Mouse (Mus musculus) limb, embryonic 12.5 days (tissue): ENCODE results near the gene Fut2. TPM values are rescaled to one million over a fixed set of nuclear protein-coding genes. Genes with fewer than 3 reads are reported as not detected.

Experiments used
- ATAC-seq: fragments of 200-750 bp; cut with Nextera tagmentation; 2 replicates; pipeline ENCODE4 v1.8.0; 2017; ENCODE audit warnings: low read depth, moderate TSS enrichment; ENCODE audit not compliant: insufficient number of reproducible peaks, insufficient read depth, low FRiP score, low TSS enrichment
- H3K27ac ChIP-seq: fragments of 300-500 bp; sonication (generic); 2 replicates; pipeline ENCODE4 v1.5.1; 2016; ENCODE audit warnings: mild to moderate bottlenecking, moderate library complexity
- H3K27me3 ChIP-seq: fragments of 300-500 bp; sonication (generic); 2 replicates; pipeline ENCODE4 v1.6.1; 2016; ENCODE audit warnings: mild to moderate bottlenecking, moderate library complexity
- H3K36me3 ChIP-seq: fragments of 300-500 bp; sonication (generic); 2 replicates; pipeline ENCODE4 v1.6.1; 2016; ENCODE audit warnings: mild to moderate bottlenecking, moderate library complexity
- H3K4me1 ChIP-seq: fragments of 300-500 bp; sonication (generic); replicated peaks from 2 replicates; pipeline ENCODE4 v1.6.1; 2016
- H3K4me2 ChIP-seq: fragments of 300-500 bp; sonication (generic); 2 replicates; pipeline ENCODE4 v1.6.1; 2016; ENCODE audit warnings: mild to moderate bottlenecking, moderate library complexity
- H3K4me3 ChIP-seq: fragments of 300-500 bp; sonication (generic); replicated peaks from 2 replicates; pipeline ENCODE4 v1.5.1; 2016; ENCODE audit warnings: mild to moderate bottlenecking
- H3K9ac ChIP-seq: fragments of 300-500 bp; sonication (generic); replicated peaks from 2 replicates; pipeline ENCODE4 v1.6.1; 2016; ENCODE audit warnings: mild to moderate bottlenecking, moderate library complexity
- H3K9me3 ChIP-seq: fragments of 300-500 bp; sonication (generic); 2 replicates; pipeline ENCODE4 v1.6.1; 2016; ENCODE audit warnings: mild to moderate bottlenecking, moderate library complexity
- WGBS: fragments of 180-500 bp; shearing (Covaris S2); methylation state at CpG from one replicate; pipeline ENCODE4 v1.1.7; 2016; 5-methylcytosine and 5-hydroxymethylcytosine counted together
- polyA plus RNA-seq: library from polyadenylated mRNA; unstranded; fragments of >200 nt; fragmentation: Nextera tagmentation; extraction: Ambion mirVana; gene quantifications from 2 replicates; pipeline ENCODE4 v1.2.1, GENCODE M21; 2016

The Fut2 gene
- polyA plus RNA-seq, 1 experiment from 2014 or later = 0.15 TPM

DNA sequence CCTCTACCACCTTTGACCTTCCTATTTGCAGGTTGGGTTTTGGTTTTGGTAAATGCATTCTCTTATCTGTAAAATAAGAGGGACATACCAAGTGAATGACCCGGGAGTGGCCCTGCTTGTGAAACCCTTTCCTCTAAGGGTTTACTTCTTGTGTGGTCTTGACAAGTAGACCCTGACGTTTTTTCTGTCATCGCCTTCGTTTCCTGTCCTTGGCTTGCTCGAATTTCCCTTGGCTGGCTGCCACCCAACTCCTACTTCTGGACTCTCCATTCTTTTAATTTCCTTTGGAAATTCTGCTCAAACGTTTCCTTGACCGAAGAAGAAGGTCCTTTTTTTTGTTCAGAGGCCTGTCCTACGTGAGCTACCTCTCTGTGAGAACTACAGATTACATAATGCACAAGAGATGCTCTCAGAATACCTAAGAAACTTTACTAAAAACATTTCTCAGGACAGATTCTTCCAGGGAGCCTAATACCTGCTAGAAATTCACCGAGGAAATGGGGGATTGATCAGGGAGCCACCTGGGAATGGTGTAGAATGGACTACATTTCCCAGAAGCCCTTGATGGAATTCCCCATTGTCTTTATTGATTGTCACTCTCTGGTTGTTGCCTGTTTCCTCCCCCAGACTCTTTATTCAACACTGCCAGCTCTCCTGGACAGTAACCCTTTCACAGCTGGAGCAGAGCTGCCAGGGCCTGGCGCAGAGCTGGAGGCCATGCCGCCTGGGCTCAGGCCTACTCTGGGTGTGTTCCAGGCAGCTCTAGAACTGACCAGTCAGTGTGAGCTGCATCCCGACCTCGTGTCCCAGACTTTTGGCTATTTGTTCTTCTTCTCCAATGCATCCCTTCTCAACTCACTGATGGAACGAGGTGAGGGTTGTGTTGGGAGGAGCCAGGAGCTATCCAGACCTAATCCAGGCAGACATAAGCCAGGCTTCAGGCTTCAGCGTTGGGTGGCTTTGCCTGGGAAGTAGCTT lies 30.2 kb downstream of the Fut2 start:
- no peaks in the 10 kb centered on the region for H3K9me3 ChIP-seq
- H3K27me3 ChIP-seq = peaks cover 23% of the 10 kb centered on the region
- H3K4me2 ChIP-seq = no peak overlapping the region
- no peak for ATAC-seq
- peak overlapping the region; percentile 29; the same call in 1 of the 2 replicates for H3K27ac ChIP-seq
- no peak overlapping the region for H3K4me3 ChIP-seq
- 0 out of 2 replicates have a peak overlapping the region, but pooled peaks have one; percentile 8 for H3K9ac ChIP-seq
- WGBS = 84% methylated on average over 15 of the region's 15 CpGs
- peaks cover 26% of the 10 kb centered on the region for H3K4me1 ChIP-seq
- peaks cover 14% of the 10 kb centered on the region; the same call in 1 of the 2 replicates for H3K36me3 ChIP-seq

GRCm38 (mm10) chr7:45634946-45635681 lies 31.1 kb downstream of the Fut2 start:
- Histone ChIP-seq H3K9me3 (no peaks in the 10 kb centered on the region), H3K9ac (no peak overlapping the region), H3K4me3 (no peak overlapping the region), H3K4me1 (peaks cover 24% of the 10 kb centered on the region), H3K4me2 (no peak overlapping the region), H3K27me3 (peaks cover 30% of the 10 kb centered on the region), H3K36me3 (peaks cover 14% of the 10 kb centered on the region; the same call in 1 of the 2 replicates), H3K27ac (no peak overlapping the region)
- ATAC-seq = no peak
- WGBS = 92% methylated on average over 11 of the region's 11 CpGs

- no peak for ATAC-seq
- H3K27me3 ChIP-seq = peaks cover 50% of the 10 kb centered on the region
- peak overlapping the region; percentile 32 for H3K4me3 ChIP-seq
- peaks cover 14% of the 10 kb centered on the region; the same call in 1 of the 2 replicates for H3K36me3 ChIP-seq
- peak overlapping the region; percentile 60 for H3K4me2 ChIP-seq
- no peak overlapping the region for H3K27ac ChIP-seq
- H3K9me3 ChIP-seq = no peaks in the 10 kb centered on the region
- peaks cover 11% of the 10 kb centered on the region for H3K4me1 ChIP-seq
- WGBS = 8% methylated on average over 34 of the region's 35 CpGs
- peak overlapping the region; percentile 58 for H3K9ac ChIP-seq
Measured at GRCm38 (mm10) chr7:45632499-45632898, 33.7 kb downstream of the Fut2 start.

DNA sequence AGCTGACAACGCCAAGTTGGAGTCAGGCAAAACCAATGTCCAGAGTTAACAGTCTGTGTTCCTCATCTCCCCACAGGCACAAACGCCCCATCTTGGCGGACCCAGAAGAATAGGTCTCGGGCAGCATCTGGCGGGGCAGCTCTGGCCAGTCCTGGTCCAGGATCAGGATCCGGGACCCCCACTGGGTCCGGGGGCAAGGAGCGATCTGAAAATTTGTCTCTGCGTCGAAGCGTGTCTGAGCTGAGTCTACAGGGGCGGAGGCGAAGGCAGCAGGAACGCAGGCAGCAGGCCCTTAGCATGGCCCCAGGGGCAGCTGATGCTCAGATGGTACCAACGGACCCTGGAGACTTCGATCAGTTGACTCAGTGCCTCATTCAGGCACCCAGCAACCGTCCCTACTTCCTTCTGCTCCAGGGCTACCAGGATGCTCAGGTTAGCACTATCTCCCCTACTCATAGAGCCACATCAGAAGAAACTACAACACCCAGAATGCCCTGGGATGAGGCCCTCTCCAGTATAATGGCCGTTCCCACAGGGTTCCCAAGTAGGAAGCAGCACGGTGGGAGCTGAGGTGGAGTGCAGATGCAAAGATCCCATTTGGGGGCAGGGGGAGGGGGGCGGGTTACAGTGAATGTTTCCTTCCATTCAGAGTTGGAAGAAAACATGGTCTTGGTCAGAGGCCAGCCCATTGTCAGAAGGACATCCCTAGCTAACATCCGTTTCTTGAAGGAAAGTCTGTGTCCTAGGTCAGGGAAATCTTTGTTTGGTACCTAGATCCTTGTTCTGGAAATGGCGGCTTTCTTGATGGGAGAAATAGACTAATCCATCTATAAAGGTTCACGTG lies 35.9 kb downstream of the Fut2 start:
- Histone ChIP-seq H3K9ac (no peak overlapping the region), H3K27ac (no peak overlapping the region), H3K4me3 (no peak overlapping the region), H3K27me3 (peaks cover 64% of the 10 kb centered on the region), H3K9me3 (no peaks in the 10 kb centered on the region), H3K4me2 (no peak overlapping the region), H3K36me3 (no peaks in the 10 kb centered on the region), H3K4me1 (peaks cover 11% of the 10 kb centered on the region)
- 73% methylated on average over 23 of the region's 23 CpGs for WGBS
- no peak for ATAC-seq

DNA sequence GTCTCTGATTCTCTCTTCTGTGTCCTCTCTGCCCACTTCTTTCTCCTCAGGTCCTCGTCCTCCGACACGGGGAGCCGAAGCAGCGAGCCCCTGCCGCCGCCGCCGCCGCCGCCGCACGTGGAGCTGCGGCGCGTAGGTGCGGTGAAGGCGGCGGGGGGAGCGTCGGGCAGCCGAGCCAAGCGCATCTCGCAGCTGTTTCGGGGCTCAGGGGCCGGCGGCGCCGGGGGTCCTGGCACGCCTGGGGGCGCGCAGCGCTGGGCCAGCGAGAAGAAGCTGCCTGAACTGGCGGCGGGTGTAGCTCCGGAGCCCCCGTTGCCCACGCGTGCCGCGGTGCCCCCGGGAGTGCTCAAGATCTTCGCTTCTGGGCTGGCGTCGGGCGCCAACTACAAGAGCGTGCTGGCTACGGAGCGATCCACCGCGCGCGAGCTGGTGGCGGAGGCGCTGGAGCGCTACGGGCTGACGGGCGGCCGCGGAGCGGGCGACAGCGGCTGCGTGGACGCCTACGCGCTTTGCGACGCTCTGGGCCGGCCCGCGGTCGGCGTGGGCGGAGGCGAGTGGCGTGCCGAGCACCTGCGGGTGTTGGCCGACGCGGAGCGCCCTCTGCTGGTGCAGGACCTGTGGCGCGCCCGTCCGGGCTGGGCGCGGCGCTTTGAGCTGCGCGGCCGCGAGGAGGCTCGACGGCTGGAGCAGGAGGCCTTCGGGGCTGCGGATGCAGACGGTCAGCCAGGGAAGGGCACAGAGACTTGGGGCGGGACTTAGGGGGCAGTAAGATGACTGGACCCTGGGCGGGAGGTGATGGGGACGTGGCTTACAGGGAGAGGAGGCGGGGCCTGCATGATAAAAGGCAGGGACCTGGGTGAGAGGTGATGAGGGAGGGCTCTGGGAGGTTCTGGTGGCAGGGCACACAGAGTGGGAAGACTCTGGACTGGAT lies 37.6 kb downstream of the Fut2 start:
- no peaks in the 10 kb centered on the region for H3K36me3 ChIP-seq
- H3K9ac ChIP-seq = peak overlapping the region; percentile 75
- 1% methylated on average over 105 of the region's 105 CpGs for WGBS
- peaks cover 11% of the 10 kb centered on the region for H3K4me1 ChIP-seq
- H3K4me2 ChIP-seq = peak overlapping the region; percentile 88
- H3K9me3 ChIP-seq = no peaks in the 10 kb centered on the region
- peak overlapping the region; percentile 61 for H3K4me3 ChIP-seq
- ATAC-seq = peak; percentile 56
- peaks cover 76% of the 10 kb centered on the region for H3K27me3 ChIP-seq
- H3K27ac ChIP-seq = peak overlapping the region; percentile 51; the same call in 1 of the 2 replicates

GRCm38 (mm10) chr7:45627261-45627660 lies 38.9 kb downstream of the Fut2 start, which contains the start of gene Rasip1:
TSS of gene Rasip1 (plus strand) at chr7:45627488.
- Histone ChIP-seq H3K27ac (peak within 1 kb of the TSS; percentile 51; the same call in 1 of the 2 replicates), H3K36me3 (no peaks in the 10 kb centered on the region), H3K4me3 (peak within 1 kb of the TSS; percentile 61), H3K4me2 (peak within 1 kb of the TSS; percentile 88), H3K9me3 (no peaks in the 10 kb centered on the region), H3K27me3 (peaks cover 64% of the 10 kb centered on the region), H3K9ac (peak within 1 kb of the TSS; percentile 75), H3K4me1 (peaks cover 6% of the 10 kb centered on the region; the same call in 1 of the 2 replicates)
- no peak for ATAC-seq
- 77% methylated on average over 9 of the region's 9 CpGs for WGBS

DNA sequence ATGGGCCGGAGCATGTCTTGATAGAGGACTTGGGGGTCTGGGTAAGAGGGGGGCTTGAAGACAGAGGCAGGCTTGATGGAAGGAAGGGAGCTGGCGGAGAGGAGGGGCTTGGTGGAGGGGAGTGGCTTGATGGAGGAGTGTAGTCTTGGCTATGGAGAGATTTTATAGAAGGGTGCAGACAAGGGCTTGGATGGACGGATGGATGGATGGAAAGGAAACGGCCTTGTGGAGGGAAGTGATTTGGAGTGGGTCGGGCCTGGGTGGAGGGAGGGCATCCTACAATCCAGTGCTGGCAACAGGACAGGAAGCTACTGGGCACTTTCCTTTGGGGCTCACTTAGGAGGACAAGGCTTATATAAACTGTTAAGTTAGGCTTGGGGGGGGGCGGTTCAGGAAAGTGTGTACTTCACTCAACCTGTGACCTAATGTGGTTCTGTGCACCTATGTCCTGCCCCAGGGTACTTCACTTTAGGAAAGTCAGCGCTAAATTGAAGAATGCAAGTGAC lies 39.6 kb downstream of the Fut2 start:
- Histone ChIP-seq H3K9ac (no peak overlapping the region), H3K27me3 (peaks cover 58% of the 10 kb centered on the region), H3K4me3 (no peak overlapping the region), H3K9me3 (no peaks in the 10 kb centered on the region), H3K4me1 (0 out of 2 replicates have a peak, but pooled peaks cover 4% of the 10 kb centered on the region), H3K4me2 (no peak overlapping the region), H3K36me3 (no peaks in the 10 kb centered on the region), H3K27ac (0 out of 2 replicates have a peak overlapping the region, but pooled peaks have one; percentile 23)
- ATAC-seq = no peak
- WGBS = 89% methylated on average over 7 of the region's 7 CpGs

GRCm38 (mm10) chr7:45625481-45625880 lies 40.7 kb downstream of the Fut2 start:
- no peak overlapping the region for H3K4me3 ChIP-seq
- H3K9ac ChIP-seq = no peak overlapping the region
- no peaks in the 10 kb centered on the region for H3K9me3 ChIP-seq
- no peaks in the 10 kb centered on the region for H3K36me3 ChIP-seq
- peaks cover 50% of the 10 kb centered on the region for H3K27me3 ChIP-seq
- no peak for ATAC-seq
- WGBS = 89% methylated on average over 8 of the region's 8 CpGs
- H3K27ac ChIP-seq = no peak overlapping the region
- H3K4me2 ChIP-seq = no peak overlapping the region
- 0 out of 2 replicates have a peak, but pooled peaks cover 4% of the 10 kb centered on the region for H3K4me1 ChIP-seq

DNA sequence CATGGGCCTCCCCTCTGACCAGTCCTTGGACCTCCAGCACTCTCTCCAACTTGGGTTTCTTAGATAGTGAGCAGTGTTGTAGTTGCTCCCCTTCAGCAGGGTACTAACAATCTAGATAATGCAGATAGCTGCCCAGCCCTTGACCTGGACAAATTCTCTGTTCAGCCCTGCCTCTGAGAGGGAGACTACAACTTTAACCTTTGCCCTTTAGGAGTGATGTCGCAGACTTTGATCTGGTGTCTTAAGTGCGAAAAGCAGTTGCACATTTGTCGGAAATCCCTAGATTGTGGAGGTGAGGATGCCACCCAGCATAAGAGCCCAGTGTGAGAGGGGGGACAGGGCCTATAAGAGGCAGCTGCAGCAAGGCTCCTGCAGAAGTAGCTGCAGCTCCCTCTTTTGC lies 41.5 kb downstream of the Fut2 start:
- 0 out of 2 replicates have a peak, but pooled peaks cover 4% of the 10 kb centered on the region for H3K4me1 ChIP-seq
- no peaks in the 10 kb centered on the region for H3K9me3 ChIP-seq
- H3K4me2 ChIP-seq = no peak overlapping the region
- 32% methylated on average over 3 of the region's 3 CpGs for WGBS
- H3K27me3 ChIP-seq = peaks cover 44% of the 10 kb centered on the region
- no peak overlapping the region for H3K27ac ChIP-seq
- no peak overlapping the region for H3K9ac ChIP-seq
- H3K36me3 ChIP-seq = no peaks in the 10 kb centered on the region
- H3K4me3 ChIP-seq = no peak overlapping the region
- no peak for ATAC-seq
